Mouse (Mus musculus) lung, adult 2 months (tissue): Measurements from ENCODE around the gene Hsd3b7.

Experiments used
- CTCF ChIP-seq: fragments of 200-500 bp; IDR thresholded peaks from 2 replicates; pipeline ENCODE4 v1.5.1; 2011; ENCODE audit warnings: mild to moderate bottlenecking, low read length, control low read depth; ENCODE audit not compliant: insufficient read depth
- POLR2A ChIP-seq: fragments of 200-500 bp; IDR thresholded peaks from 2 replicates; pipeline ENCODE4 v1.6.1; 2011; ENCODE audit warnings: low read depth, mild to moderate bottlenecking, control low read depth, low read length, borderline replicate concordance; ENCODE audit errors: extremely low read depth

DNA sequence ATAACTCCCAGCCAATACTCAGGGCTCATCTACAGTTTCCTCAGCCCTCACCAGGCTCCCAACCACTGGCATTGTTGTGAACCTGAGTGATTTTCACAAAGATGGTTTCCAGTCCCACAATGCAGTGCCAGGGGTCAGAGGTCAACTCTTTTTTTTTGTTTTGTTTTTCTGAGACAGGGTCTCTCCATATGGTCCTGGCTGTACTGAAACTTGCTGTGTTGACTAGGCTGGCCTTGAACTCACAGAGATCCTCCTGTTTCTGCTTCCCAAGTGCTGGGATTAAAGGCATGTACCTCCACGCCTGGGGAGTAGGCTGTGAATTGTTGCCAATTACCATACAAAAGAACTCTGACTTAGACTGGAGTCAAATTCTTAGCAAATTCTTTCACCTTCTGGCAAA is 9.4 kb downstream of the Hsd3b7 start:
- TF ChIP-seq CTCF (no peak), POLR2A (no peak)
